Mouse (Mus musculus) brain, embryonic 14.5 days (tissue): ENCODE measurements around the gene Zdhhc13.

ENCODE experiments used
- CTCF ChIP-seq: fragments of 200-500 bp; IDR thresholded peaks from 2 replicates; pipeline ENCODE4 v1.5.1; 2012; ENCODE audit warnings: inconsistent platforms, mild to moderate bottlenecking, moderate library complexity, borderline replicate concordance; ENCODE audit not compliant: insufficient read depth, insufficient read length; ENCODE audit errors: extremely low read depth
- POLR2A ChIP-seq: fragments of 200-500 bp; IDR thresholded peaks from 2 replicates; pipeline ENCODE4 v1.6.1; 2012; ENCODE audit warnings: mild to moderate bottlenecking, inconsistent platforms, borderline replicate concordance; ENCODE audit not compliant: poor library complexity, insufficient read depth, insufficient read length, severe bottlenecking; ENCODE audit errors: extremely low read depth

DNA sequence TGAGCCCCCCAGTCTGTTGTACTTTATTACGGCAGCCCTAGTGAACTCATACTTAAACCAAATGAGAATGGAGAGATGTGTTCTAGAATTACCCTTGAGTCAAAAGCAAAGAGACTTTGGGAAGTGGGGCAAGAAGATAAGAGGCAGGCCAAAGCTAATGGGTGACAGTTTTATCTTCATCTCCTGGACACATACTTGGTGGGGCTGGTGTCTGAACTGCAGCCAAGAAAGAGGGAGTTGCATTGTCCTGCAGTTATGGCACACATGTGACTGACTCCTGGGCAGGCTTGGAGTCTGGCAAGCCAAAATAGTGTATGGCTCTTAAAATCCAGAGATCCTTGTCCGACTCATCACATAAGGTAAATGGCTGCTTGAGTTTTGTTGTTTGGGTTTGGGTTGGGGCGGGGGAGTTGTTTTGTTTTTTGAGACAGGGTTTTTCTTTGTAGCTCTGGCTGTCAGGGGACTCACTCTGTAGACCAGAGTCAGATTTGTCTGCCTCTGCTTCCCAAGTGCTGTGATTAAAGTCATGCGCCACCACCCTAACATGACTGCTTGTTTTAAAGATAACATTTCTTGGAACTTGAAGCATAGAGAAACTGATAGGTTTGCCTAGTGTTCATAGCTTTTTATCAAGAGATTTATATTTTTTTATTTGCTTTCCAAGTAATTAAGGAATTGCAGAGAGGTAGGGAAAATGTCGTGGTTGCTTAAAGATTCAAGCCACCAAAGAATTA lies 40.5 kb downstream of the Zdhhc13 start:
- TF ChIP-seq POLR2A, result no peak
- TF ChIP-seq CTCF, result no peak
